Mouse (Mus musculus): ENCODE measurements at regions not wholly inside any gene's neighbourhood (a gene's known extent, or its start where the extent isn't known, plus 50 kb on each side); places are given as distances from the start of the nearest gene placed in this dataset.

- TF ChIP-seq MAFK (IDR thresholded peaks at IDR 0.05; ENCODE audit: borderline replicate concordance, low read depth, low read length), result no peak
- no peak for TF ChIP-seq MAX (IDR thresholded peaks at IDR 0.05; ENCODE audit: low read length)
- TF ChIP-seq GABPA (IDR thresholded peaks at IDR 0.05; ENCODE audit: low read depth, low read length), result no peak
- no peak for DNase-seq (ENCODE audit: low read depth, low spot score)
- Histone ChIP-seq H3K9me3 (replicated peaks; ENCODE audit: insufficient read depth, low read length) (no peaks in the 10 kb centered on the region), H3K36me3 (ENCODE audit: control insufficient read depth in 1 of 2, insufficient read depth in 2 of 2, low read length in 2 of 2) (no peaks in the 10 kb centered on the region), H3K27me3 (ENCODE audit: control insufficient read depth in 1 of 2, insufficient read depth in 2 of 2, low read length in 2 of 2) (no peaks in the 10 kb centered on the region), H3K79me2 (ENCODE audit: control insufficient read depth, insufficient read depth, low read length, poor library complexity) (no peaks in the 10 kb centered on the region), H3K9ac (ENCODE audit: control insufficient read depth, low read depth, low read length, poor library complexity, severe bottlenecking) (no peak overlapping the region), H3K27ac (ENCODE audit: control insufficient read depth, low read depth, low read length) (no peak overlapping the region), H3K4me1 (ENCODE audit: control insufficient read depth in 1 of 2, insufficient read depth in 2 of 2, low read length in 2 of 2) (no peaks in the 10 kb centered on the region), H3K4me3 (ENCODE audit: control insufficient read depth in 1 of 2, insufficient read depth in 1 of 2, low read depth in 2 of 2, low read length in 2 of 2) (no peak overlapping the region)
Measured at GRCm38 (mm10) chr5:83780419-83780818, 425.4 kb upstream of the Tecrl start.

DNA sequence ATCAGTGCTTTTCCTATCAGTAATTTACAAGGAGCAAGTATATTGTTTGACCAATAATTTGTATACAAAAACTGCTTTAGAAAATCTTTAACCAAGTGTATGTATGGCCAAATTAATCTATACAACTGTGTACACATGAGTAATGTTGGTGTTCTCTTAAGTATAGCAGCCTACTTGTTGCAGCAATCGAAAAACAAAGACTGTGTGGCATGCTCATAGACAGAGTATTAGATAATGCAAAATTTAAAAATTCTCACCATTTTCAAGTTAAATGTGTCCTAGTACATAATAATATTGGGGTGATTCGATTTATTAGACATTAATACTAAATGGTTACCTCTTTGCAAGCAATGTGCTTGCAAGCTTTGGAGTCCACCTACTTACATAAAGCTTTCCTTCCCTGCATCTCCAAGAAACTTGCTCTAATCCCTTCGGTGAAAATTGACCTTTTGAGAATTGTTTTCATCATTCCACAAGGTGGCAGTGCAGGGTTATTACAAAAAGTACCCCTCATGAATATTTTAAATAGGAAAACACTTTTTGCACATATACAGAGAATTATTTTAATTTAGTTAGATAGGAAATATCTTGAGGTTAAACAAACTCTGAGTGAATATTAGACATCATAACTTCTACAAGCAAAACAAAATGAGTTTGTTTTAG, 423.4 kb upstream of the Tecrl start:
- DNase-seq (ENCODE audit: low read depth, low spot score), result peak; percentile 16
- Histone ChIP-seq H3K4me3 (ENCODE audit: control insufficient read depth in 1 of 2, insufficient read depth in 1 of 2, low read depth in 2 of 2, low read length in 2 of 2) (no peak overlapping the region), H3K9me3 (replicated peaks; ENCODE audit: insufficient read depth, low read length) (no peaks in the 10 kb centered on the region), H3K79me2 (ENCODE audit: control insufficient read depth, insufficient read depth, low read length, poor library complexity) (no peaks in the 10 kb centered on the region), H3K4me1 (ENCODE audit: control insufficient read depth in 1 of 2, insufficient read depth in 2 of 2, low read length in 2 of 2) (no peaks in the 10 kb centered on the region), H3K36me3 (ENCODE audit: control insufficient read depth in 1 of 2, insufficient read depth in 2 of 2, low read length in 2 of 2) (no peaks in the 10 kb centered on the region), H3K27ac (ENCODE audit: control insufficient read depth, low read depth, low read length) (no peak overlapping the region), H3K9ac (ENCODE audit: control insufficient read depth, low read depth, low read length, poor library complexity, severe bottlenecking) (no peak overlapping the region), H3K27me3 (ENCODE audit: control insufficient read depth in 1 of 2, insufficient read depth in 2 of 2, low read length in 2 of 2) (no peaks in the 10 kb centered on the region)
- peak; percentile 48 for TF ChIP-seq SMC3 (IDR thresholded peaks at IDR 0.05; ENCODE audit: low read depth, low read length)
- 0 out of 2 replicates have a peak, but pooled peaks have one; percentile 7 for TF ChIP-seq ZC3H11A (IDR thresholded peaks at IDR 0.05; ENCODE audit: low read depth, low read length)
- peak; percentile 61 for TF ChIP-seq RAD21 (IDR thresholded peaks at IDR 0.05; ENCODE audit: low read depth, low read length)
- no peak for TF ChIP-seq TAL1 (IDR thresholded peaks at IDR 0.05; ENCODE audit: low read length)
- TF ChIP-seq CHD2 (IDR thresholded peaks at IDR 0.05; ENCODE audit: low read length), result no peak
- TF ChIP-seq CTCF (IDR thresholded peaks at IDR 0.05 in 2 of 3, conservative IDR thresholded peaks at IDR 0.05 in 1 of 3; ENCODE audit: control insufficient read depth in 1 of 3, insufficient read depth in 1 of 3, low read depth in 2 of 3, low read length in 3 of 3, poor library complexity in 1 of 3, severe bottlenecking in 1 of 3), result peak in 1 of 3 experiments; percentile 49; a peak in 2 of 6 replicates

DNA sequence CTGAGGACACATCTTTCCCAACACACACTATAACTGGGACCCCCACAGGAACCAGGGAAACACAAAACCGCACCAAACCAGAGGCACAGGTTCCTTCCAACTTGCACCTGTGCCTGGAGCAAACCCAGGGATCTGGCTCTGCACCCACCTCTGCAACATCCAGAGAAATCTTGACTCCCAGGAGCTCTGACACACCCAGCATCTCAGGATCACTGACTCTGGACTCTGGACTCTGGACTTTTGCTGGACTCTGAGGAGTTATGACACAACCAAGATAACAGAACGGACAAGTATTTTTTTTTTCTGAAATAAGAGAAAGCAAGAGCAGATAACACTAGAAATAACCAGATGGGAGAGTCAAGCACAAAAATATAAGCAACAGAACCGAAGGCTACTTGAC, 386.9 kb upstream of the Tecrl start:
- no peak overlapping the region for H3K27ac ChIP-seq (ENCODE audit: control insufficient read depth, low read depth, low read length)

More for the DNA sequence above, 386.9 kb upstream of the Tecrl start:
- Histone ChIP-seq H3K9ac (ENCODE audit: control insufficient read depth, low read depth, low read length, poor library complexity, severe bottlenecking) (no peak overlapping the region), H3K4me3 (ENCODE audit: control insufficient read depth in 1 of 2, insufficient read depth in 1 of 2, low read depth in 2 of 2, low read length in 2 of 2) (no peak overlapping the region), H3K36me3 (ENCODE audit: control insufficient read depth in 1 of 2, insufficient read depth in 2 of 2, low read length in 2 of 2) (no peaks in the 10 kb centered on the region), H3K9me3 (replicated peaks; ENCODE audit: insufficient read depth, low read length) (no peaks in the 10 kb centered on the region), H3K4me1 (ENCODE audit: control insufficient read depth in 1 of 2, insufficient read depth in 2 of 2, low read length in 2 of 2) (no peaks in the 10 kb centered on the region), H3K27me3 (ENCODE audit: control insufficient read depth in 1 of 2, insufficient read depth in 2 of 2, low read length in 2 of 2) (no peaks in the 10 kb centered on the region), H3K79me2 (ENCODE audit: control insufficient read depth, insufficient read depth, low read length, poor library complexity) (no peaks in the 10 kb centered on the region)
- no peak for TF ChIP-seq POLR2AphosphoS2 (IDR thresholded peaks at IDR 0.05; ENCODE audit: low read length)
- TF ChIP-seq MEF2A (IDR thresholded peaks at IDR 0.05; ENCODE audit: extremely low read depth, insufficient replicate concordance, low read depth, low read length, poor library complexity, severe bottlenecking), result no peak
- TF ChIP-seq ZMIZ1 (IDR thresholded peaks at IDR 0.05; ENCODE audit: low read depth, low read length), result no peak
- TF ChIP-seq KAT2A (conservative IDR thresholded peaks at IDR 0.05; ENCODE audit: low read depth, low read length), result no peak
- TF ChIP-seq ELF1 (IDR thresholded peaks at IDR 0.05; ENCODE audit: low read depth, low read length), result no peak
- no peak for TF ChIP-seq ZC3H11A (IDR thresholded peaks at IDR 0.05; ENCODE audit: low read depth, low read length)
- TF ChIP-seq JUND (IDR thresholded peaks at IDR 0.05; ENCODE audit: low read depth, low read length), result no peak
- no peak for TF ChIP-seq CHD1 (IDR thresholded peaks at IDR 0.05; ENCODE audit: low read depth, low read length)
- TF ChIP-seq GATA1 (IDR thresholded peaks at IDR 0.05; ENCODE audit: low read depth, low read length), result no peak
- TF ChIP-seq MAX (IDR thresholded peaks at IDR 0.05; ENCODE audit: low read length), result no peak
- no peak for TF ChIP-seq EP300 (IDR thresholded peaks at IDR 0.05; ENCODE audit: low read depth in 1 of 2, low read length in 2 of 2)
- TF ChIP-seq CTCF (IDR thresholded peaks at IDR 0.05 in 2 of 3, conservative IDR thresholded peaks at IDR 0.05 in 1 of 3; ENCODE audit: control insufficient read depth in 1 of 3, insufficient read depth in 1 of 3, low read depth in 2 of 3, low read length in 3 of 3, poor library complexity in 1 of 3, severe bottlenecking in 1 of 3), result no peak
- no peak for TF ChIP-seq POLR2AphosphoS5 (IDR thresholded peaks at IDR 0.05; ENCODE audit: borderline replicate concordance, low read depth, low read length)
- TF ChIP-seq MAFK (IDR thresholded peaks at IDR 0.05; ENCODE audit: borderline replicate concordance, low read depth, low read length), result no peak
- TF ChIP-seq HCFC1 (IDR thresholded peaks at IDR 0.05; ENCODE audit: low read depth, low read length), result no peak
- no peak for TF ChIP-seq TCF12 (IDR thresholded peaks at IDR 0.05; ENCODE audit: low read depth, low read length)
- no peak for TF ChIP-seq SIN3A (IDR thresholded peaks at IDR 0.05; ENCODE audit: low read length)
- no peak for TF ChIP-seq GABPA (IDR thresholded peaks at IDR 0.05; ENCODE audit: low read depth, low read length)
- no peak for DNase-seq (ENCODE audit: low read depth, low spot score)

Measured in MEL (cell line).